Mouse (Mus musculus) MEL (cell line): Measurements from ENCODE around the gene Rab11fip4.

Experiments
- CHD2 ChIP-seq: IDR thresholded peaks from 2 replicates; pipeline ENCODE4 v1.6.1; 2011; ENCODE audit warnings: low read length, improper control_type of control experiment
- CTCF ChIP-seq, 3 experiments: IDR thresholded peaks in 2 of 3; conservative IDR thresholded peaks in 1 of 3; 2 replicates each; pipeline ENCODE4 v1.5.1; 2011 to 2012; ENCODE audit warnings: low read length in 3 of 3, low read depth in 2 of 3, mild to moderate bottlenecking in 2 of 3, improper control_type of control experiment in 1 of 3, inconsistent platforms in 1 of 3, mixed read lengths in 1 of 3, moderate library complexity in 1 of 3; ENCODE audit not compliant: control insufficient read depth in 1 of 3, insufficient read depth in 1 of 3, poor library complexity in 1 of 3, severe bottlenecking in 1 of 3
- EP300 ChIP-seq, 2 experiments: IDR thresholded peaks; 2 replicates each; pipeline ENCODE4 v1.6.1; 2011; ENCODE audit warnings: improper control_type of control experiment in 2 of 2, low read length in 2 of 2, low read depth in 1 of 2, mild to moderate bottlenecking in 1 of 2
- MAX ChIP-seq: IDR thresholded peaks from 2 replicates; pipeline ENCODE4 v1.6.1; 2011; ENCODE audit warnings: low read length, improper control_type of control experiment
- MYB ChIP-seq: IDR thresholded peaks from 2 replicates; pipeline ENCODE4 v1.6.1; 2011; ENCODE audit warnings: mild to moderate bottlenecking, low read depth, low read length, improper control_type of control experiment
- POLR2A ChIP-seq, 2 experiments: IDR thresholded peaks; 2 replicates each; pipeline ENCODE4 v1.6.1; 2011 to 2012; ENCODE audit warnings: low read length in 2 of 2, mild to moderate bottlenecking in 2 of 2, control low read depth in 1 of 2, improper control_type of control experiment in 1 of 2, low read depth in 1 of 2, moderate library complexity in 1 of 2; ENCODE audit not compliant: control insufficient read depth in 1 of 2, insufficient read depth in 1 of 2, poor library complexity in 1 of 2
- RCOR1 ChIP-seq: IDR thresholded peaks from 2 replicates; pipeline ENCODE4 v1.6.1; 2012; ENCODE audit warnings: low read depth, mild to moderate bottlenecking, inconsistent platforms, low read length, improper control_type of control experiment
- TBP ChIP-seq: IDR thresholded peaks from 2 replicates; pipeline ENCODE4 v1.8.0; 2011; ENCODE audit warnings: low read depth, low read length, improper control_type of control experiment
- ZKSCAN1 ChIP-seq: IDR thresholded peaks from 2 replicates; pipeline ENCODE4 v1.6.1; 2012; ENCODE audit warnings: low read depth, mild to moderate bottlenecking, inconsistent platforms, low read length, improper control_type of control experiment, moderate library complexity

- TF ChIP-seq CHD2 (no peak), CTCF (IDR thresholded peaks at IDR 0.05 in 2 of 3, conservative IDR thresholded peaks at IDR 0.05 in 1 of 3; ENCODE audit: control insufficient read depth in 1 of 3, insufficient read depth in 1 of 3, low read depth in 2 of 3, low read length in 3 of 3, poor library complexity in 1 of 3, severe bottlenecking in 1 of 3) (no peak), MYB (no peak), ZKSCAN1 (no peak), TBP (no peak), RCOR1 (no peak), POLR2A (IDR thresholded peaks at IDR 0.05; ENCODE audit: control insufficient read depth in 1 of 2, insufficient read depth in 1 of 2, low read depth in 1 of 2, low read length in 2 of 2, poor library complexity in 1 of 2) (no peak), MAX (no peak), EP300 (IDR thresholded peaks at IDR 0.05; ENCODE audit: low read depth in 1 of 2, low read length in 2 of 2) (no peak)
Observed at GRCm38 (mm10) chr11:79573836-79574235, 17.2 kb upstream of the Rab11fip4 start.
